Mouse (Mus musculus): ENCODE results near the gene Fgd6.

Gene Fgd6

GRCm38 (mm10) chr10:94134535-94135390 lies 99.0 kb downstream of the Fgd6 start:
- DNase-seq (ENCODE audit: low read depth, low spot score): no peak

GRCm38 (mm10) chr10:94138890-94139482 lies 103.2 kb downstream of the Fgd6 start:
- no peak for DNase-seq (ENCODE audit: low read depth, low spot score)

DNA sequence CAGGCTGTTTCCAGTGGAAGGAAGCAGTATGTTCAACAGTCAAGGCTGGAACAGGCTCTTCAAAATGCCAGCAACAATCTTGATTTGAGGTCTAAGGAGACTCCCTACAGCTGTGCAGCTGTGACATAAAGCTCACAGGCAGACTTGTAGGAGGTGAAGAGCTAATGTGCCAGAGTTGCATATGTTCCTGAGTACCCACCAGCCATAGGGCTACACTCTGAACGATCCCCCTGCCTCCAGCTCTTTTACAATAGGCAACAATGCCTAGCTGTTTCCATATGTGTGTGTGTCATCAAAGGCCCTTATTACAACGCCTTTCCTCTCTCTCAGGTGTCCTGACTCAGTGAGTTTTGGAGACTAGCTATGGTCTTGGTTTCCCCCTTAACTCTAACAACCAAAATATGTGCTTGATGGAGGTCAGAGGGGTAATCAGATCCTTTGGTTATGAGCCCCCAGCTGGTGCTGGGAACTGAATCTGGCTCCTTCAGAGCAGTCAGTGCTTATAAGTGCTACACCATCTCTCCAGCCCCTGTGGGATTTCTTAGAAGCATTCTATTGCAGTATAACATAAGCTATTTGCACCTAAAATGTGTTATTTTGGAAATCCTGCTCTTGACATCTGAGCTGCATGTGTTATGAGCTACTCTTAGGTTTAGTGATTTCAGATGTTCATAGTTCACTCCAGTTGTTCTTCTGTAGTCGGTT lies 104.6 kb downstream of the Fgd6 start:
- no peak for DNase-seq (ENCODE audit: low read depth, low spot score)

- no peak for DNase-seq (ENCODE audit: low read depth, low spot score)
These were observed 106.6 kb downstream of the Fgd6 start for GRCm38 (mm10) chr10:94142427-94142826.

DNA sequence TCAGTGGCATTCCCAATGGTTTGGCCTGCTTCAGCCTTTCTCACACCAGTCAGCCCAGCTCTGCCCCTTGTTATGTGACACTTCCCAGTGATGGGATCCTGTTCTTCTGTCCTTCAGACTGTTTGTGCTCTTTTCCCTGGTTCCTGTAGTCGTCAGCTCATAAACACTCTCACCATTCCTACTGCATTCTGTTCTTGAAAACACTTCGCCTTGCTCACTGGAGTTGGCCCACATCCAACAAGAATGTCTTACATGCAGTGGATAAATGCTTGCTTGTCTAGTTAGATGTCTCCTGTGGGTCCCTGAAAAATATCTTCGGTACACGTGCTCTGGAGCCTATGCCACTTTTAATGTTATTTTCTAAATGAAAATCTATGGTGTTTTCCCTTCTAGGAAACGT lies 108.8 kb downstream of the Fgd6 start:
- no peak for DNase-seq (ENCODE audit: low read depth, low spot score)

- DNase-seq (ENCODE audit: low read depth, low spot score): no peak
These were observed 111.6 kb downstream of the Fgd6 start for GRCm38 (mm10) chr10:94147391-94147755.

- peak; percentile 92 for DNase-seq (ENCODE audit: low read depth, low spot score)
These were observed 112.1 kb downstream of the Fgd6 start, which contains the start of gene Nr2c1 for GRCm38 (mm10) chr10:94147756-94148531. Nr2c1 (plus strand) TSS chr10:94148023.

- DNase-seq (ENCODE audit: low read depth, low spot score): no peak
These were observed 115.7 kb downstream of the Fgd6 start for GRCm38 (mm10) chr10:94151488-94151887.

GRCm38 (mm10) chr10:94153841-94154240 lies 118.0 kb downstream of the Fgd6 start:
- no peak for DNase-seq (ENCODE audit: low read depth, low spot score)

DNA sequence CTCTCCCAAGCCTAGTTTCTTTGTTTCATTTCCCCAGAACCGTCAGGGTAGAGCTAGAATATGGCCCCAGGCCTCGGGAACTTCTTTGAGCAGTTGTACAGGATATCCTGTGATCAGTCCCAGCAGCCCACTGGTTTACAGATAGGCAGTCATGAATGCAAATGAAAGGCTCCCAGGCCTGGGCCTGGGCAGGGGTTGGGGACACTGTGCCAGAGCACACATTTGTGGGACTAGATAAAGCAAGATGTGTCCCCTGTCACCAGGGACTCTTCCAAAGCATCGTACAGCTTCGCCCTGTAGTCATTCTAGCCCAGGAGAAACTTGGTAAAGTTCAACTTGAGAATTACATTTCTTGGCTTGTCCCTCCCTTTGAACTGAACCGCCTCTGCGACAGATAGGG lies 123.2 kb downstream of the Fgd6 start:
- DNase-seq (ENCODE audit: low read depth, low spot score): no peak

GRCm38 (mm10) chr10:94159406-94159805 lies 123.6 kb downstream of the Fgd6 start:
- DNase-seq (ENCODE audit: low read depth, low spot score): no peak

DNA sequence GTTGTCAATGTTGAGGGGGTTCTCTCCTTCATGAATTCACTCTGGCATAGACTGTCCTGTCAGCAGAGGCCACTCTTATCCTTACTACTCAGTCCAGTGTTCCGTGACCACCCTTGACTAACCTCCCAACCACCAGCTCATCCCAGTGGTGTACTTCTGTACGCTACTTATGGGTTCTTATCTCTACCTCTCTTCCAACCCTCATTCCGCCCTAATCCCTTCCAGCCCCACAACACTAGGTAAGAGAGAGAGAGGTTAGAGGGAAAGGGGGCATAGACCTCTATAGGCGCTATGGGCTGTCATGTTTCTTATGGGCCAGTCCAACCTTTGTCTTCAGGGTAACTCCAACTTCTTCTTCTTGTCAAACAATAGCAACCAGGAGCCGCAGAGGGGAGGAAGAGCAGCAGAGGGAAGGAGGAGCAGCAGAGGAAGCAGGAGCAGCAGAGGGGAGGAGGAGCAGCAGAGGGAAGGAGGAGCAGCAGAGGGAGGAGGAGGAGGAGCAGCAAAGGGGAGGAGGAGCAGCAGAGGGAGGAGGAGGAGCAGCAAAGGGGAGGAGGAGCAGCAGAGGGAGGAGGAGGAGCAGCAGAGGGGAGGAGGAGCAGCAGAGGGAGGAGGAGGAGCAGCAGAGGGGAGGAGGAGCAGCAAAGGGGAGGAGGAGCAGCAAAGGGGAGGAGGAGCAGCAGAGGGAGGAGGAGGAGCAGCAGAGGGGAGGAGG lies 125.4 kb downstream of the Fgd6 start:
- no peak for DNase-seq (ENCODE audit: low read depth, low spot score)

- no peak for DNase-seq (ENCODE audit: low read depth, low spot score)
These were observed 126.2 kb downstream of the Fgd6 start for GRCm38 (mm10) chr10:94162031-94162430.

DNA sequence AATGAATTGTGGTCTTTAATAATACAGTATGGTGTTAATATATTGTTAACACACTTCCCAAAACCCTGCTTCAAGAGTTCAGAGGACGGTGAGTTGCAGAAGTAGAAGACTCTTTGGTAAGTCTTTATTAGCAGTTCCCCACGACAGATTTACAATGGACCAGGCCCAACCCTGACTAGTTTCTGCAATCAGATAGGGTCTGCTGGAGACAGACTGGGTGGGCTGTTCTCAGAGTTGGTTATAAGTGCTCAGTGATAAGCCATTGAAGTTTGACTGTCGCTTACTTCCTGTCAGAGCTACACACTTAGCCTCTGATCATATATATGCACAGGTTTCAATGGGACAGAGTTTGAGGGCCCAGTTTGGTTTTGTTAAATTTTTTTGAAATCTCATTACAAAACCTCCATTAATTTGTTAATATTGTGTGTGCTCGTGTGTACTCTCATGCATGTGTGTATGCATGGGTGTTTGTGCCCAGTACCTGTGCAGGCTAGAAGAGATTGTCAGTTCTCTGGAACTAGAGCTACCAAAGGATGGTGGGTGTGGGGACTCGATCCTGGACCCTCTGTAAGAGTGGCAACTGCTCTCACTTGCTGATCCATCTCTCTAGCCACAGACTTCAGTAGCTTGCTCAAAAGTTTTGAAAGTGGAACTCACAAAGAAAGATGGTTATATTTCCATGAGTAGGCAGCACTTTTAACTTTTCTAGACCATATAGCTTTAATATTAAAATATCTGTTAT lies 128.5 kb downstream of the Fgd6 start:
- no peak for DNase-seq (ENCODE audit: low read depth, low spot score)

- DNase-seq (ENCODE audit: low read depth, low spot score): no peak
These were observed 129.6 kb downstream of the Fgd6 start for GRCm38 (mm10) chr10:94165426-94165825.

DNA sequence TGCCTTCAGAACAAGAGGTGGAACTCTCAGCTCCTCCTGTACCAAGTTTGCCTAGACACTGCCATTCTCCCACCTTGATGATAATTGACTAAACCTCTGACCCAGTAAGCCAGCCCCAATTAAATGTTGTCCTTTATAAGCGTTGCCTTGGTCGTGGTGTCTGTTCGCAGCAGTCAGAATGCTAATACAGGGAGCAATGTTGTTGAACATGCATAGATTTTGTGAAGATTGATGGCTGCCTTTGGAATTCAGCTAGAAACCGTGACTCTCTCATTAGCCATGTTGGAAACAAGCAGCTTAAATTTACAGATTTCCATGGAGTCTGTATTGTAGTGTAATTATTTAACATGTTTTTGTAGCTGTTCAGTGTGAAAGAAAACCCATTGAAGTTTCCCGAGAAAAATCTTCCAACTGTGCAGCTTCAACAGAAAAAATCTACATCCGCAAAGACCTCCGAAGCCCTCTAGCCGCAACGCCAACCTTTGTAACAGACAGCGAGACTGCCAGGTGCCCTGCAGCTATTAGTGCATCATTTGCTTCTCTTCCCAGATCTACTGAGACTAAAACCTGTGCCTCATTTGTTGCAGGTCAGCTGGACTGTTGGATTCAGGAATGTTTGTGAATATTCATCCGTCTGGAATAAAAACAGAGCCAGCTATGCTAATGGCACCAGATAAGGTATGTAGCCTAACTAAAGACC lies 131.4 kb downstream of the Fgd6 start:
- no peak for DNase-seq (ENCODE audit: low read depth, low spot score)

DNA sequence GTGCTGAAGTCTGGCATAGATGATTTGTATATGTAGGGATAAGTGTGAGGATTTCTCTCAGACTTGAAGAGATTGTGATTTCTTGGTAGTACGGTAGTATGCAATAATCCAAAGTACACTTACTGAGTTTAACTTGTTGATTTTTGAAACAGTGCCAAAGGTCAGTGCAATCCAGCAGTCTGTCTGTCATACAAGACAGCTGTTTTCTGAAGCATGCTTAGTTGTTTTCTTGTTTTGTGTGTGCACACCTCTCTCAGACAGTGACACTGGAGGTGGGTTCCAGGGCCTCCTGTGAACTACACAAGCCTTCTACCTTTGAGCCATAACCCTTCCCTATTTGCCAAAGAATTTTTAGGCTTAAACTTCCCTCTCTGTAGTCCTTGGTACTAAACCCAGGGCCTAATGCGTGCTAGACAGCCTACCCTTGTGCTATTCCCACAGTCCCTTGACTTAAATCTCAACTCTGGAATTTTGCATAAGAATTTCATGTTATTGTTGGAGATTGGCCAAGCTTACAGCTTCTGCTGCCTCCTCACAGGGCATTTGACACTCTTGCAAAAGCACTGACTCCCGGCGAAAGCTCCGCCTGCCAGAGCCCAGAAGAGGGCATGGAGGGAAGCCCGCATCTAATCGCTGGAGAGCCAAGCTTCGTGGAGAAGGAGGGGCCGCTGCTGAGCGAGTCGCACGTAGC lies 135.8 kb downstream of the Fgd6 start:
- no peak for DNase-seq (ENCODE audit: low read depth, low spot score)

DNA sequence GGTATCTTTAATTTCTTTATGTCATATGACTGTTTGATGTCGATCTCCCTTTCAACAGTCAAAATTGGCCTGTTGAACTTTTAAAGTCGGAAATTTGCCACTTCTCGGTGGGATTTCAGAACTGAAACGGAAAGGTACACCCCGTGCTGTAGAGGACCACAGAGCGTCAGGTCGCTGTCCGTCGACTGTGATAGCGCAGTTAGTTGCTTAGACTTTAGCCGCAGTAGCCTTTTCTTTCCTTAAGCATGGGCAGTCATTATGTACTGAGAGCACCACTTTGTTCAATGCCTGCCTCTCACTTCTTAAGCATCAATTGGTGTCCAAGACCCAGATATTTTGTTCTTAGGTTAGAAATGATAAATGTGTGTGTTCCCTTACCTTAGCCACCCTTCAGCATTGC lies 136.3 kb downstream of the Fgd6 start:
- DNase-seq (ENCODE audit: low read depth, low spot score): no peak

DNA sequence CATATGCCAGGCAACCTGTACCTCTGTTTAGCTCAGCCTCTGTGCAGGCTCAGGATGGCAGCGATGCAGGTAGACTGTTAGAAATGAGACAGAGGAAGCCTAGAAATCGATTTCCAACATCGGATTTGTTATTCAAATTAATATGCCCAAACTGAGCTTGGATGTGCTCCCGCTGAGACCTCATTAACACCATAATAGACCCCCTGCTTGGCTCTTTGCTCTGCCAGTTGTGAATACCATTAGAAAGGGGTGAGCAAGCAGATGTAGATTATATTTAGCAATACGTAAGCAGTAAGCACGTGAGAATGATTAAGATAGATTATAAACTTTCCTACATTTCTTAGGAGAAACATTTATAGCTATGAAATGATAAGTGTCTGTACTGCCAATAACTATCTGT lies 136.9 kb downstream of the Fgd6 start:
- no peak for DNase-seq (ENCODE audit: low read depth, low spot score)
